In the genomic region with DNA sequence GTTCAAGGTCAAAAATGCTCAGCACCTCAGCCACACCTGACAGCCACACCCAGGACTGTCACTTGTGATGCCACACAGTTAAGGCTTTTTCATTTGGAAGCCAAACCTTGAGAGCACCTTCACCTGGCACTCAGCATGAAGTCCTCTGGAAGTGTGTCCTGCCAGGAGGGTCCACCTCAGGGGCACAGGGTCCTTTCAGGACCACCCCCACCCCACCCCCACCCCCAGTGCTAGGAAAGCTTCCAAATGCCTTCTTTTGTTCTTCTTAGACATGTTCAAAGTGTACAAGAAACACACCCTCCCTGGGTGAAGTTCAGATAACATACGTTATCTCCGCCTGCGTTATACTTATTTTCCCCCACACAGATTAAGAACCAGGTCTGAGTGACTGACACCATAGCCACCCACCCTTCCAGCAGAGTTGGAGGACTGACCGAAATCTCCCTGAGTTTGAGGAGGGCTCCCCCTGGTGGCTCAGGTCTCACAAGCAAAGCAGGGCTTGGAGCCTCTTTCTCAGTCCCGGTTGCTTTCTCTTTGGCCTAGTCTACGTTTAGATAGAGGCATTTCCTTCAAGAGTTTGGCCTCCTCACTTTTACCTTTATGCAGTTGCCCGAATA, we compare ENCODE assay signal across 8 mouse cellular contexts. TPM values are rescaled to one million over a fixed set of nuclear protein-coding genes. Genes with fewer than 3 reads are reported as not detected.
DNase-seq lines count a peak whose midpoint lies in the region; ATAC-seq lines count a peak whose summit lies in the region.

No protein-coding gene starts in this region.

- no peaks in the 10 kb centered on the region for H3K4me1 ChIP-seq in hindbrain, embryonic 15.5 days (replicated peaks)

- peak; percentile 76 for ATAC-seq in hindbrain, embryonic 15.5 days (ENCODE audit: low FRiP score, low read depth)

- 10% methylated on average over 7 of the region's 7 CpGs for WGBS in hindbrain, embryonic 15.5 days

- H3K36me3 ChIP-seq in hindbrain, embryonic 15.5 days, result no peaks in the 10 kb centered on the region

- no peak overlapping the region for H3K27ac ChIP-seq in hindbrain, embryonic 15.5 days (replicated peaks)

- H3K9me3 ChIP-seq in hindbrain, embryonic 15.5 days, result no peaks in the 10 kb centered on the region

- no peaks in the 10 kb centered on the region for H3K27me3 ChIP-seq in hindbrain, embryonic 15.5 days

- H3K9ac ChIP-seq in hindbrain, embryonic 15.5 days, result no peak overlapping the region

- H3K4me3 ChIP-seq in hindbrain, embryonic 15.5 days, result no peak overlapping the region

- no peak overlapping the region for H3K4me2 ChIP-seq in hindbrain, embryonic 15.5 days

- peak; percentile 87 for DNase-seq in R1 (ENCODE audit: low read depth, low spot score)
- DNase-seq in cerebellum, postnatal 25 days, result peak; percentile 95 to 97
- DNase-seq in frontal cortex, postnatal 36 days (ENCODE audit: low spot score in 2 of 2), result peak; percentile 90 to 91
- peak; percentile 83 to 85 for DNase-seq in layer of hippocampus, postnatal 36 days
- peak; percentile 96 for DNase-seq in lung, postnatal 36 days
- peak; percentile 90 for DNase-seq in retina, postnatal 1 day
- peak; percentile 98 for DNase-seq in thymus, postnatal 4 days

RNA-seq across cellular contexts. Expression of gene Mybpc3, which starts 16.7 kb away (rescaled TPM):
- 0.05 TPM in 1 of 2 replicates, not detected in the other for polyA plus RNA-seq in hindbrain, embryonic 15.5 days (2015; fragmentation: Nextera tagmentation; extraction: Ambion mirVana)
- under 1 TPM; 0.10 to 0.25 TPM for total RNA-seq in layer of hippocampus, postnatal 36 days (2021)

RNA-seq across cellular contexts. Expression of gene Spi1, which starts 19.0 kb away (rescaled TPM):
- 3.8 and 5.6 TPM in 2 replicates for polyA plus RNA-seq in hindbrain, embryonic 15.5 days (2015; fragmentation: Nextera tagmentation; extraction: Ambion mirVana)
- total RNA-seq in layer of hippocampus, postnatal 36 days (2021), result 1 to 10 TPM; 3.9 to 4.1 TPM

RNA-seq across cellular contexts. Expression of gene Slc39a13, which starts 31.0 kb away (rescaled TPM):
- polyA plus RNA-seq in hindbrain, embryonic 15.5 days (2015; fragmentation: Nextera tagmentation; extraction: Ambion mirVana), result 34.5 and 34.8 TPM in 2 replicates
- 10 to 100 TPM; 27.2 to 32.2 TPM for total RNA-seq in layer of hippocampus, postnatal 36 days (2021)

RNA-seq across cellular contexts. Expression of gene Psmc3, which starts 47.4 kb away (rescaled TPM):
- 231 and 239 TPM in 2 replicates for polyA plus RNA-seq in hindbrain, embryonic 15.5 days (2015; fragmentation: Nextera tagmentation; extraction: Ambion mirVana)
- 100 to 1,000 TPM; 207 to 228 TPM for total RNA-seq in layer of hippocampus, postnatal 36 days (2021)
